Mouse (Mus musculus): Measurements from ENCODE around the gene Casc3.

Gene Casc3

DNA sequence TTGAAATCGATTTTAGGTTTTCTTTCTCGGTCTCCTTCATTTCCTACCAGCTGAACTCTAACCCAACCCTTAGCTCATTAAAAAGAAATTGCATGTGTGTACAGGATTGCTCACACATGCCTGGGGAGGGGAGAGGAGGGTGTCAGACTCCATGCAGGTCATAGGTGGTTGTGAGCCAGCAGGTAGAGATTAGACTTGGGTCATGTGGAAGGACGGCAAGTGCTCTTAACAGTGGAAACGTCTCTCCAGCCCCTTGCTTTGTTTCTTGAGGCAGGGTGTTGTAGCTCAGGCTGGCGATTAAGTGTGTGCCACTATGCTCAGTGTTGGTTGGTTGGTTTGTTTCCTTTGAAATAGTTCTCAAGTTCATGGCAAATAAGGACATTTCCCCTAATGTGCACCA, 66.1 kb downstream of the Casc3 start:
- no peak for DNase-seq (ENCODE audit: low spot score in 2 of 2)

DNA sequence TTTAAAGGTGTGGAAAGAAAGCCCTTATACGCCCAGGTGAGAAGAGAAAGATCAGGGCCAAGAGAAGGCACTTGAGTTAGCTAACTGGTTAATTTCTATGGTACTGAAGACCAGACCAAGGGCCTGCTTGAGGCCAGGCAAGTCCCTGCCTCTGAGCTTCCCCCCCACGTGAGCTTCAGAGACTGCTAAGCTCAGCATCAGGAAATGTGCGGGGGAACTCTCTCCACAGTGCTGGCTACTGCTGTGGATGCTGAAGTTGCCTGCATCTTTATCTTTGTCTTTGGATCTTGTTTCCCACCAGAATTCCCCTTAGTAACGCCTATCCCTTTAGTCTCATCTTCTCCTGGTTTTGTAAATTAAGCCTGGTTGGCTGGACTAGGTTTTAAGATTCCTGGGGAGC, 66.7 kb downstream of the Casc3 start:
- no peak for DNase-seq (ENCODE audit: low spot score in 2 of 2)

GRCm38 (mm10) chr11:98872040-98872439, 67.3 kb downstream of the Casc3 start:
- no peak for DNase-seq (ENCODE audit: low spot score in 2 of 2)

DNA sequence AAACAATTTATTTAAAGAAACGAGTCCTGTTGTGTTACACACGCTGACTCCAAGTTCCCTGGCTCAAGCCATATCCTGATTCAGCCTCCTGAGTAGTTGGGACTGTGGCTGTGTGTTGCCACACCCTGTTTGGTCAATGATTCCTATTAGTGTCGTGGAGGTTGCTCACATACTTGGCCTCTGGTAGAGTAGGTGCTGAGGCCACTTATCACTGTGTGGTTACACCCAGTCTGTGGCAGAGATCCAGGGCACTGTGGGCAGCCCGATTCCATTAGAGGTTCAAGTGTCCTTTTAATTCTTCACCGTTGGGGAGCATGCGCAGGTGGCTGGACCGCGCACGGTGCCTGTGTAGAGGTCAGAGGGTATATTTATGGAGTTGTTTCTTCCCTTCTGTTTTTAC, 69.2 kb downstream of the Casc3 start:
- DNase-seq (ENCODE audit: low spot score in 2 of 2), result no peak

GRCm38 (mm10) chr11:98877001-98877400, 72.3 kb downstream of the Casc3 start:
- DNase-seq (ENCODE audit: low spot score in 2 of 2), result no peak

Data from urinary bladder, adult 18-20 months (tissue).